Mouse (Mus musculus) forebrain, embryonic 15.5 days (tissue): Measurements from ENCODE around the gene Prmt8. TPM values are rescaled to one million over a fixed set of nuclear protein-coding genes. Genes with fewer than 3 reads are reported as not detected.

Experiments
- ATAC-seq: fragments of 200-750 bp; cut with Nextera tagmentation; replicated peaks from 2 replicates; pipeline ENCODE4 v1.8.0; 2017; ENCODE audit warnings: mild to moderate bottlenecking, moderate TSS enrichment, moderate library complexity
- H3K27ac ChIP-seq: fragments of 300-500 bp; sonication (generic); replicated peaks from 2 replicates; pipeline ENCODE4 v1.5.1; 2015; ENCODE audit warnings: mild to moderate bottlenecking, inconsistent platforms
- H3K27me3 ChIP-seq: fragments of 300-500 bp; sonication (generic); 2 replicates; pipeline ENCODE4 v1.6.1; 2015; ENCODE audit warnings: inconsistent platforms
- H3K36me3 ChIP-seq: fragments of 300-500 bp; sonication (generic); 2 replicates; pipeline ENCODE4 v1.6.1; 2015; ENCODE audit warnings: mild to moderate bottlenecking, inconsistent platforms
- H3K4me1 ChIP-seq: fragments of 300-500 bp; sonication (generic); 2 replicates; pipeline ENCODE4 v1.6.1; 2015; ENCODE audit warnings: inconsistent platforms
- H3K4me2 ChIP-seq: fragments of 300-500 bp; sonication (generic); replicated peaks from 2 replicates; pipeline ENCODE4 v1.6.1; 2015; ENCODE audit warnings: mild to moderate bottlenecking, inconsistent platforms
- H3K4me3 ChIP-seq: fragments of 300-500 bp; sonication (generic); 2 replicates; pipeline ENCODE4 v1.5.1; 2015; ENCODE audit warnings: mild to moderate bottlenecking, inconsistent platforms
- H3K9ac ChIP-seq: fragments of 300-500 bp; sonication (generic); replicated peaks from 2 replicates; pipeline ENCODE4 v1.6.1; 2015; ENCODE audit warnings: mild to moderate bottlenecking, inconsistent platforms
- H3K9me3 ChIP-seq: fragments of 300-500 bp; sonication (generic); 2 replicates; pipeline ENCODE4 v1.6.1; 2016; ENCODE audit warnings: inconsistent platforms
- WGBS: fragments of 180-500 bp; shearing (Covaris S2); methylation state at CpG from one replicate; pipeline ENCODE4 v1.1.7; 2015; ENCODE audit warnings: mixed read lengths; 5-methylcytosine and 5-hydroxymethylcytosine counted together
- polyA plus RNA-seq: library from polyadenylated mRNA; unstranded; fragments of >200 nt; fragmentation: Nextera tagmentation; extraction: Ambion mirVana; gene quantifications from 2 replicates; pipeline ENCODE4 v1.2.1, GENCODE M21; 2015

Gene Prmt8
- polyA plus RNA-seq, result 26.1 and 26.8 TPM in 2 replicates

DNA sequence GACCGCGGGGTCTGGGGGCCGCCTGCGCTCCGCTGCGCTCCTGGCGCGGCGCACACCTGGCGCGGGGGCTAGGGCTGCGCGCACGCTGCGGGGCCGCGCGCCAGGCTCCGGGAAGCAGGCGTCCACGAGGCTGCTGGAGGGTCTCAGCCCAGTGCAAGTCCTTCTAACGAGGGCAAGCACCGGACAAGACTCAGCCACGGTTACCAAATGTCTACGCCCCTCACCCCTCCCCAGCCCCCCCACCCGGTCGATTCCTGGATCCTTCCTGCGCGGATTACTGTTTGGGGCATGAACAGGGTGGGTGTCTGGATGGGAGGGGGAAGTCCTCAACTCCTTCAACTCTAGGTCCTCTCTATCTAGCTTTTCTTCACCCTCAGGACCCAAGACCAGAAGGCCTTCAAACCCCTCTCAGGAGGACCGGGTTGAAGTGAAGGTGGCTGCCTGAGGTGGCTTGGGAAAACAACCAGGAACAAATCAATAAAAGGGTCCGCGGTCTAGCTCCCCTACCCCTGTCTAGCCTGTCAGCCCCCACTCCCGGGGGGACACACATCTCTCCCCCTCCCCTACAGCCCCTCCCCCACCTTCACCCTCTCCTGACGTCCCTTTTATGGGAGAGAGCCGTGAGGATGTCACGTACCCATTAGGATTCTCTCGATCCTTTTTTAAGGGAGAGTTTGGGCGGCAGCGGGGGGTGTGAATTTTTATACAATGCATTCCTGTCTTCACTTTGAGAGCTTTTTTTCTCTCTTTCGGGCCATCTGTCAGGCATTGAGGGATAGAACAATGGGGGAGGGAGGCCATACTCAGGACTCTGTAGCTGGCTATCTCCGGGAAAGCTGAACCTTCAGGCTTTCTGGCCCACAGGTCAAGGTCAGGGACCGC is at the start of gene Prmt8:
TSS of gene Prmt8 (minus strand) at position 198 of the 882 bp plus-strand sequence.
- Histone ChIP-seq H3K27me3 (0 out of 2 replicates have a peak, but pooled peaks cover 9% of the 10 kb centered on the region), H3K36me3 (no peaks in the 10 kb centered on the region), H3K4me1 (peaks cover 48% of the 10 kb centered on the region), H3K4me2 (peak within 1 kb of the TSS; percentile 84), H3K27ac (peak within 1 kb of the TSS; percentile 84), H3K9me3 (no peaks in the 10 kb centered on the region), H3K4me3 (peak within 1 kb of the TSS; percentile 74), H3K9ac (peak within 1 kb of the TSS; percentile 70)
- ATAC-seq, result peak; percentile 42
- under 1% methylated on average over 40 of the region's 42 CpGs for WGBS

DNA sequence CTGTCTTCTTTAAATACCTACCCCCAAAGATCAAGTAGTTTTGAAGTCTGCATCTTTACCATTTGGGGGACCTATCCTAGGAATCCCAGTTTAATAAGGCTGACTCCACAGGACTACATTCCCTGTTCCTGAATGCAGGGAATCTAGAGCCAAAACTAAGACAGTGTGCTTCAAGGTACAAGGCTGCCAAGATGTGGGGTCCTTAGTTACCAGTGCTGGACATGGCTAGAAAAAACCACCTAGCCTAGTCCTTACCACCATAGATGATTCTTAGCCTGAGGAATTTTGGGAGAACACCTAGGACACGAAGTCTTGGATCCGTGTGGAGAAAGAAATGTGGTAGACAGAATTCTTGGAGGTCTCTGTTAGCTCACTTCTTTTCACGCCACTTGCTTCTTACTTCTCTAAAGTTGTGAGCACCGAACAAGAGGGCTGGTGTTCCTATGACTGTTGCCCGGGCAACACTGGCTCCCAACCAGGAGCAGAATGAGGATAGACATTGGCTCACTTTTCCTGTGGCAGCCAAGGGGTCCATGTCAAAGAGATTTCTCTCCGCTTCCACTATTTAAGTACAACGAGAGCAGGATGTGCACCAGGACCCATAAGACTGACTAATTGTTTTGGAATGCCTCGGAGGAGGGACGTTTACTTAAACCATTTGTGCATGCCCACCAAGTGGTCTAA is 33.9 kb upstream of the Prmt8 start:
- Histone ChIP-seq H3K36me3 (no peaks in the 10 kb centered on the region), H3K4me2 (no peak overlapping the region), H3K4me1 (peaks cover 9% of the 10 kb centered on the region; the same call in 1 of the 2 replicates), H3K9me3 (no peaks in the 10 kb centered on the region), H3K9ac (no peak overlapping the region), H3K27me3 (no peaks in the 10 kb centered on the region), H3K4me3 (no peak overlapping the region), H3K27ac (peak overlapping the region; percentile 57)
- 31% methylated on average over 9 of the region's 9 CpGs for WGBS
- ATAC-seq, result peak; percentile 84

GRCm38 (mm10) chr6:127802211-127802610 is 32.9 kb upstream of the Prmt8 start:
- Histone ChIP-seq H3K4me2 (no peak overlapping the region), H3K4me1 (peaks cover 9% of the 10 kb centered on the region; the same call in 1 of the 2 replicates), H3K27me3 (no peaks in the 10 kb centered on the region), H3K4me3 (no peak overlapping the region), H3K9me3 (no peaks in the 10 kb centered on the region), H3K36me3 (no peaks in the 10 kb centered on the region), H3K27ac (no peak overlapping the region), H3K9ac (no peak overlapping the region)
- 86% methylated on average over 12 of the region's 12 CpGs for WGBS
- no peak for ATAC-seq

DNA sequence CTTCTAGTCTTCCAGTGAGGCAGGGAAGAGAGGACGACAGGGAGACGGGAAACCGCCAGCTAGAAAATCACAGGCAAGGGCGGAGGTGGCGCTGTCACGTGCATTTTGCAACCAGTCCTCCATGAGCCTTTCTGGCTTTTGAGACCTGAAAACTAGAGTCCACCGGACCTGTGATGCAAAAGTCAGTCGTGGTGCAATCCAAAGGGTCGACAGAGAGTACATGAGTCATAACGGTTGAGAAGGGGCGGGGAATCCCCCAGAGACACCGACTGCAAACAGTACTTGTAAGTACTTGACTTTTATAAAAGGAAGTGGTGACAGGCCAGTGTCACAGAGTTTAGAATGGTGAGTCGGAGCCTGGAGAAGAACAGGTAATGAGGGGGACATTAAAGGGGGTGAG is 20.8 kb upstream of the Prmt8 start:
- Histone ChIP-seq H3K9ac (no peak overlapping the region), H3K4me2 (no peak overlapping the region), H3K4me3 (no peak overlapping the region), H3K36me3 (no peaks in the 10 kb centered on the region), H3K4me1 (no peaks in the 10 kb centered on the region), H3K27ac (no peak overlapping the region), H3K27me3 (no peaks in the 10 kb centered on the region), H3K9me3 (no peaks in the 10 kb centered on the region)
- ATAC-seq, result no peak
- WGBS, result 79% methylated on average over 13 of the region's 13 CpGs

DNA sequence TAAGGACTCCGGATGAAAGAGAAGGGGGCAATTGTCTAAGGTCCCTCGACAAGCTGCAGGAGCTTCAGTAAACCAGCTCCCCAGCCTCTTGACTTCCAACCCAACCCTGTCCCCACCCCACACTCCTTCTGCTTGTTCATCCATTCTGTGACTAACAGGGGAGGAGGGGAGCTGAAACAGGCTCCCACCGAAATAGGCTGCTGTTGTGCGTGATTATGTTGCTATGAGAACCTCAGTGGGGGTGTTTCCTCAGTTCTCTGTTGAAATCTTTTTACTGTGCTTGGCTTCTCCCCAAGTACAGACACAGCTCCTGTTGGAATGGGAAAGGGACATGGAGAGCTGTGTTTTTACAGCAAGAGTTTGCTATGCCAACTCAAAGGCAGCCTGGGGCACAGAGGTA is 1.5 kb upstream of the Prmt8 start:
- Histone ChIP-seq H3K4me2 (peak overlapping the region; percentile 84), H3K27me3 (0 out of 2 replicates have a peak, but pooled peaks cover 9% of the 10 kb centered on the region), H3K9me3 (no peaks in the 10 kb centered on the region), H3K27ac (0 out of 2 replicates have a peak overlapping the region, but pooled peaks have one; percentile 8), H3K4me1 (peaks cover 44% of the 10 kb centered on the region), H3K9ac (no peak overlapping the region), H3K36me3 (no peaks in the 10 kb centered on the region), H3K4me3 (peak overlapping the region; percentile 2; the same call in 1 of the 2 replicates)
- WGBS, result 32% methylated on average over 4 of the region's 4 CpGs
- no peak for ATAC-seq

GRCm38 (mm10) chr6:127768621-127769274 is 524 bp downstream of the Prmt8 start:
- Histone ChIP-seq H3K4me2 (peak overlapping the region; percentile 84), H3K27me3 (0 out of 2 replicates have a peak, but pooled peaks cover 9% of the 10 kb centered on the region), H3K4me3 (peak overlapping the region; percentile 74), H3K27ac (peak overlapping the region; percentile 84), H3K4me1 (peaks cover 48% of the 10 kb centered on the region), H3K9me3 (no peaks in the 10 kb centered on the region), H3K36me3 (no peaks in the 10 kb centered on the region), H3K9ac (peak overlapping the region; percentile 70)
- under 1% methylated on average over 57 of the region's 64 CpGs for WGBS
- ATAC-seq, result peak; percentile 7

DNA sequence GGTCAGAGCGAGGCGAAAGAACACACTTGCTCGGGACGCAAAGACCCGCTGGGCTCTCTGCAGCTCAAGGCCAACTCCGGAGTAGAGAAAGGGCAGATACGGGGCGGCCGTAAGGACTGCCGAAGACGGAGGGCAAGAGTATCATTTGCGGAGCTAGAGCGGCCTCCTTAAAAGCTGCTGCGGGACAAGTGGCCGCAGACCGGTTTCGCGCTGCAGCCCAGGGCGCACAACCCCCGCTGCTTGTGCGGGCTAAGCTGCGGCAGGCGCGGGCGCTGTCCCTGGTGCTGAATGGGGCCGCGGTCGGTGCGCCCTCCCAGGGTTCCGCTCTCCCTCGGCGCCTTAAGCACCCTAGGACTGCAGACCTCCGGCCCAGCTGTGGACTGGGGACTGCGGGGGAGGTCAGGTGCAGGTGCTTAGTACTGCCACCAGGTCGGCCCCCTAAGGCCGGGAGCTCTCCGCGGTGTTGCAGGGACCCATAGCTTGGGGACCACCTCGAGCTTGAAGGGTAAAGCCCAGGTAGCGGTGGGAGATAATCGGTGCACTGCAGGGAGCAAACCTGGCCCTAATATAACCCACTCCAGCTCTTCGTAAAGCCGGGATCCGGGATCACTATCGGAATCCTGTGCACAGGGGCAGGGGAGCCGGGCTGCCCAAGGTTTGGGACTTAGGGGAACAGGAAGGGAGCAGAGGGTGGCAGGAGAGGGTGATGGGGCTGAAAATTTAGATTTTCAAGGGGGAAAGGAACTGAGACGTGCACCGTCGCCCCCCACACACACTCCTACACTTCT is 1.4 kb downstream of the Prmt8 start:
- ATAC-seq, result peak; percentile 32
- 0 out of 2 replicates have a peak, but pooled peaks cover 9% of the 10 kb centered on the region for H3K27me3 ChIP-seq
- H3K4me3 ChIP-seq, result peak overlapping the region; percentile 74
- no peaks in the 10 kb centered on the region for H3K9me3 ChIP-seq
- H3K36me3 ChIP-seq, result no peaks in the 10 kb centered on the region
- H3K9ac ChIP-seq, result peak overlapping the region; percentile 70
- H3K4me1 ChIP-seq, result peaks cover 48% of the 10 kb centered on the region
- peak overlapping the region; percentile 84 for H3K27ac ChIP-seq
- peak overlapping the region; percentile 84 for H3K4me2 ChIP-seq
- WGBS, result under 1% methylated on average over 48 of the region's 49 CpGs

DNA sequence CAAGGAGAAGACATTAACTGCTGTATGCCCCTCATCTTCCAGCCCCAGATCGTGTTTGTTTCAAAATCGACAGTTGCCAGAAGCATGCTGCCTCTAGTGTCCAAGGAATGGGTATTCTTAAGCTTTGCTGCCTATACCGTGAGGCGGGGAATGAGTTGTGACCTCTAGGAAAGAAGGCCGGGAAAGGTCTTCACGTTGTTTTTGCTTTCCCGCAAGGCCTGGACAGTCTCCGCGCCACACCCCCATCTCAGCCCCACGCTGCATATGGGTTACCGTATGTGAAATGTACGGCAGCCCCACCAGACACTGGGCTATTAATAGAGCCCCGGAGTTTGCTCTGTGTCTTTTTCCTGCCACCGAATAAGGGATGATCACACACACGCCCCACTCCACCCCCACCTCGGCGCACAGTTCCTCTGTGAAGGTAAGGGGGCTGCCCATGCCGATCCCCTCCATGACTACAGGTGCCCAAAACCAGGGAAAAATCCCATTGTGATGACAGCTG is 2.0 kb downstream of the Prmt8 start:
- Histone ChIP-seq H3K4me1 (peaks cover 48% of the 10 kb centered on the region), H3K36me3 (no peaks in the 10 kb centered on the region), H3K4me3 (peak overlapping the region; percentile 74), H3K27me3 (0 out of 2 replicates have a peak, but pooled peaks cover 9% of the 10 kb centered on the region), H3K27ac (peak overlapping the region; percentile 84), H3K9ac (peak overlapping the region; percentile 70), H3K9me3 (no peaks in the 10 kb centered on the region), H3K4me2 (peak overlapping the region; percentile 84)
- ATAC-seq, result peak; percentile 15
- under 1% methylated on average over 18 of the region's 18 CpGs for WGBS

- Histone ChIP-seq H3K27ac (peak overlapping the region; percentile 84), H3K9me3 (no peaks in the 10 kb centered on the region), H3K4me2 (peak overlapping the region; percentile 84), H3K4me1 (peaks cover 48% of the 10 kb centered on the region), H3K27me3 (0 out of 2 replicates have a peak, but pooled peaks cover 9% of the 10 kb centered on the region), H3K36me3 (no peaks in the 10 kb centered on the region), H3K4me3 (peak overlapping the region; percentile 74), H3K9ac (peak overlapping the region; percentile 70)
- ATAC-seq, result peak; percentile 75
- under 1% methylated on average over 28 of the region's 28 CpGs for WGBS
Observed at GRCm38 (mm10) chr6:127766641-127767200, 2.6 kb downstream of the Prmt8 start.

GRCm38 (mm10) chr6:127766041-127766604 is 3.1 kb downstream of the Prmt8 start:
- H3K27me3 ChIP-seq, result 0 out of 2 replicates have a peak, but pooled peaks cover 9% of the 10 kb centered on the region
- WGBS, result 11% methylated on average over 9 of the region's 11 CpGs
- peak overlapping the region; percentile 84 for H3K4me2 ChIP-seq
- H3K27ac ChIP-seq, result peak overlapping the region; percentile 84
- no peaks in the 10 kb centered on the region for H3K36me3 ChIP-seq
- peak overlapping the region; percentile 74 for H3K4me3 ChIP-seq
- ATAC-seq, result peak; percentile 32; the same call in 1 of the 2 replicates
- H3K4me1 ChIP-seq, result peaks cover 48% of the 10 kb centered on the region
- H3K9me3 ChIP-seq, result no peaks in the 10 kb centered on the region
- no peak overlapping the region for H3K9ac ChIP-seq
